Mouse (Mus musculus) liver, adult 2 months (tissue): ENCODE data around the gene Prpf3.

Experiments used
- CTCF ChIP-seq: fragments of 200-500 bp; IDR thresholded peaks from 2 replicates; pipeline ENCODE4 v1.5.1; 2011; ENCODE audit warnings: low read depth, low read length, control low read depth
- POLR2A ChIP-seq: fragments of 200-500 bp; IDR thresholded peaks from 2 replicates; pipeline ENCODE4 v1.6.1; 2011; ENCODE audit warnings: low read length, control low read depth; ENCODE audit not compliant: insufficient read depth; ENCODE audit errors: extremely low read depth

GRCm38 (mm10) chr3:95891211-95892065, 35.8 kb upstream of the Prpf3 start, which contains the start of gene BC028528:
- TF ChIP-seq CTCF (no peak), POLR2A (no peak)
